In the genomic region with DNA sequence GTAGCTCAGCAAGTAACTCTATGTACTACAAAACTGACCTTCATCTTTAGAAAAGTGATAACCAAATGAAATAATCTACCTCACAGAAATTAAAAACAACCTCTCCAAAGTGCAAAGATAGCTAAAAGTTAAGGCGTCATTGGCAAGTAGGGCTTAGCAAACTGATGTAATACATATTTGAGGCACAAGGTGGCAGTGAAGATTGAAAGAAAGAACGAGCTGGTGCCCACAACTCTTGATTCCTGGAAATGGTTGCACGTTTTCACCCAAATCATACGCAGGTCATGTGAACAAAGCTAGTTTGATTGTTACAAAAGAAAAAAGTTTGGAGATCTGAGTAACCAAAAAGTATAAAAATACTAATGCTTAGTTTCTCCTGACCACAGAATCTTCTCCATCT, we compare ENCODE assay signal across 8 mouse cellular contexts.
DNase-seq lines count a peak whose midpoint lies in the region; ATAC-seq and TF ChIP-seq lines count a peak whose summit lies in the region.

No protein-coding gene starts in this region.

- no peak for ATAC-seq in hindbrain, postnatal 0 days
- ATAC-seq in megakaryocyte progenitor cell, adult 5-6 weeks (replicated peaks; ENCODE audit: poor library complexity) = peak; percentile 95

- H3K36me3 ChIP-seq in hindbrain, postnatal 0 days (ENCODE audit: insufficient read depth, low read length) = peaks cover 12% of the 10 kb centered on the region

- no peak overlapping the region for H3K27ac ChIP-seq in hindbrain, postnatal 0 days

- H3K9ac ChIP-seq in hindbrain, postnatal 0 days (replicated peaks; ENCODE audit: low read length) = no peak overlapping the region

- H3K9me3 ChIP-seq in hindbrain, postnatal 0 days (ENCODE audit: low read length) = no peaks in the 10 kb centered on the region

- H3K4me1 ChIP-seq in hindbrain, postnatal 0 days (ENCODE audit: insufficient read depth, low read length) = peaks cover 3% of the 10 kb centered on the region; the same call in 1 of the 2 replicates

- no peaks in the 10 kb centered on the region for H3K27me3 ChIP-seq in hindbrain, postnatal 0 days (ENCODE audit: insufficient read depth, low read length)

- H3K4me2 ChIP-seq in hindbrain, postnatal 0 days (ENCODE audit: low read depth, low read length) = no peak overlapping the region

- DNase-seq in gastrocnemius, postnatal 10 days = peak; percentile 25
- DNase-seq in gastrocnemius, adult 8-10 months (ENCODE audit: low spot score in 2 of 2) = no peak
- peak; percentile 44 to 54 for DNase-seq in right cerebral cortex, postnatal 10 days (ENCODE audit: low spot score in 2 of 2)
- DNase-seq in right cerebral cortex, postnatal 36 days (ENCODE audit: low spot score in 2 of 2) = no peak
- DNase-seq in c-Kit-positive CD71-positive TER-119-negative erythroid progenitor cells, embryonic 14.5 days (ENCODE audit: low read depth) = peak; percentile 67
- DNase-seq in hindbrain, postnatal 0 days (ENCODE audit: low spot score) = peak; percentile 82
- DNase-seq in testis, postnatal 10 days (ENCODE audit: low spot score) = no peak

- TF ChIP-seq CTCF in hindbrain, postnatal 0 days (IDR thresholded peaks at IDR 0.05; ENCODE audit: low read depth) = peak; percentile 77

- H3K4me3 ChIP-seq in hindbrain, postnatal 0 days (ENCODE audit: low read length) = no peak overlapping the region

- 11% methylated on average over 4 of the region's 4 CpGs for WGBS in hindbrain, postnatal 0 days

Comparison
In these comparisons a context has a peak if more than half of its experiments do, and no peak if none do; other contexts are left out.
1. DNase-seq: peak in gastrocnemius, postnatal 10 days (single experiment), right cerebral cortex, postnatal 10 days (2 of 2), c-Kit-positive CD71-positive TER-119-negative erythroid progenitor cells, embryonic 14.5 days (single experiment) and hindbrain, postnatal 0 days (single experiment); none in gastrocnemius, adult 8-10 months (0 of 2), right cerebral cortex, postnatal 36 days (0 of 2) and testis, postnatal 10 days (single experiment).